Mouse (Mus musculus) erythroid progenitor cell, adult 5-6 weeks (primary cell): ENCODE data around the gene Olfr1348. TPM values are rescaled to one million over a fixed set of nuclear protein-coding genes. Genes with fewer than 3 reads are reported as not detected.
"Not testable (repeated sequence)": the region's sequence is repeated elsewhere in the genome, so short reads cannot be mapped to it uniquely, and the experiment has no call there.

Experiments used
- ATAC-seq: replicated peaks from 2 replicates; pipeline ENCODE4 v1.8.0; 2016; ENCODE audit warnings: moderate number of reproducible peaks, mild to moderate bottlenecking, moderate TSS enrichment, inconsistent platforms; ENCODE audit not compliant: poor library complexity, low FRiP score, severe bottlenecking
- total RNA-seq, 2 experiments: library from RNA; stranded (forward) in 1 of 2; stranded (reverse) in 1 of 2; fragments of 150-400 nt in 1 of 2; fragments of 186-747, 209-891 nt in 1 of 2; gene quantifications; 2 replicates each; pipeline versions ENCODE4 v1.2.3 to v1.2.4; 2015 to 2017; ENCODE audit warnings: low replicate concordance in 2 of 2

The Olfr1348 gene
- total RNA-seq (2015; ENCODE audit: low replicate concordance) (not detected in 2 replicates), total RNA-seq (2017; ENCODE audit: low replicate concordance) (not detected in 2 replicates)

GRCm38 (mm10) chr7:6508648-6509047 lies at the start of gene Olfr1348:
Olfr1348 (minus strand) TSS chr7:6508748.
- ATAC-seq, result no peak

- ATAC-seq, result no peak
These were observed 17.6 kb upstream of the Olfr1348 start for GRCm38 (mm10) chr7:6526141-6526540.

- ATAC-seq, result no peak
These were observed 16.5 kb upstream of the Olfr1348 start for GRCm38 (mm10) chr7:6525001-6525400.

- no peak for ATAC-seq
These were observed 14.3 kb upstream of the Olfr1348 start, which contains the start of gene Olfr1349 for GRCm38 (mm10) chr7:6522850-6523249. Olfr1349 (minus strand) TSS chr7:6522950.

GRCm38 (mm10) chr7:6521666-6522065 lies 13.1 kb upstream of the Olfr1348 start:
- ATAC-seq, result no peak

GRCm38 (mm10) chr7:6499655-6500054 lies 8.9 kb downstream of the Olfr1348 start, which contains the start of gene Olfr1347:
Olfr1347 (minus strand) TSS chr7:6499755.
- ATAC-seq, result no peak

- no peak for ATAC-seq
These were observed 21.7 kb downstream of the Olfr1348 start, which contains the start of gene Olfr5 for GRCm38 (mm10) chr7:6486841-6487240. Olfr5 (minus strand) TSS chr7:6486941.

GRCm38 (mm10) chr7:6477633-6478032 lies 30.9 kb downstream of the Olfr1348 start:
- not testable (repeated sequence) for ATAC-seq

GRCm38 (mm10) chr7:6466951-6467350 lies 41.6 kb downstream of the Olfr1348 start, which contains the start of gene Olfr1346:
Olfr1346 (plus strand) TSS chr7:6467101.
- no peak for ATAC-seq

- no peak for ATAC-seq
These were observed 52.1 kb downstream of the Olfr1348 start for GRCm38 (mm10) chr7:6456399-6456798.

GRCm38 (mm10) chr7:6455868-6456267 lies 52.7 kb downstream of the Olfr1348 start, which contains the start of gene Olfr1336:
Olfr1336 (plus strand) TSS chr7:6456168.
- ATAC-seq, result no peak

Other genes starting within 250 kb of the Olfr1348 start
- not detected in 2 replicates for gene Zfp667, start 222.2 kb downstream of the Olfr1348 start, total RNA-seq (2015; ENCODE audit: low replicate concordance)
- gene Zfp667, start 222.2 kb downstream of the Olfr1348 start, total RNA-seq (2017; ENCODE audit: low replicate concordance), result not detected in 2 replicates
- not detected in 2 replicates for gene Zfp583, start 177.5 kb downstream of the Olfr1348 start, total RNA-seq (2015; ENCODE audit: low replicate concordance)
- 1.2 TPM in 1 of 2 replicates, not detected in the other for gene Zfp583, start 177.5 kb downstream of the Olfr1348 start, total RNA-seq (2017; ENCODE audit: low replicate concordance)
- not detected in 2 replicates for gene Gm3854, start 165.0 kb downstream of the Olfr1348 start, total RNA-seq (2015; ENCODE audit: low replicate concordance)
- gene Gm3854, start 165.0 kb downstream of the Olfr1348 start, total RNA-seq (2017; ENCODE audit: low replicate concordance), result not detected in 2 replicates
- 1.7 TPM in 1 of 2 replicates, not detected in the other for gene Zfp78, start 145.5 kb downstream of the Olfr1348 start, total RNA-seq (2015; ENCODE audit: low replicate concordance)
- 1.2 TPM in 1 of 2 replicates, not detected in the other for gene Zfp78, start 145.5 kb downstream of the Olfr1348 start, total RNA-seq (2017; ENCODE audit: low replicate concordance)
- not detected in 2 replicates for gene Zfp28, start 125.5 kb downstream of the Olfr1348 start, total RNA-seq (2015; ENCODE audit: low replicate concordance)
- 0.51 TPM in 1 of 2 replicates, not detected in the other for gene Zfp28, start 125.5 kb downstream of the Olfr1348 start, total RNA-seq (2017; ENCODE audit: low replicate concordance)
- not detected in 2 replicates for gene Smim17, start 110.0 kb downstream of the Olfr1348 start, total RNA-seq (2015; ENCODE audit: low replicate concordance)
- not detected in 2 replicates for gene Smim17, start 110.0 kb downstream of the Olfr1348 start, total RNA-seq (2017; ENCODE audit: low replicate concordance)
- not detected in 2 replicates for gene Gm20715, start 98.5 kb downstream of the Olfr1348 start, total RNA-seq (2015; ENCODE audit: low replicate concordance)
- not detected in 2 replicates for gene Gm20715, start 98.5 kb downstream of the Olfr1348 start, total RNA-seq (2017; ENCODE audit: low replicate concordance)
- not detected in 2 replicates for gene Olfr1344, start 70.1 kb downstream of the Olfr1348 start, total RNA-seq (2015; ENCODE audit: low replicate concordance)
- gene Olfr1344, start 70.1 kb downstream of the Olfr1348 start, total RNA-seq (2017; ENCODE audit: low replicate concordance), result not detected in 2 replicates
- gene Olfr1336, start 52.6 kb downstream of the Olfr1348 start, total RNA-seq (2015; ENCODE audit: low replicate concordance), result not detected in 2 replicates
- gene Olfr1336, start 52.6 kb downstream of the Olfr1348 start, total RNA-seq (2017; ENCODE audit: low replicate concordance), result not detected in 2 replicates
- gene Olfr1346, start 41.6 kb downstream of the Olfr1348 start, total RNA-seq (2015; ENCODE audit: low replicate concordance), result not detected in 2 replicates
- gene Olfr1346, start 41.6 kb downstream of the Olfr1348 start, total RNA-seq (2017; ENCODE audit: low replicate concordance), result not detected in 2 replicates
- not detected in 2 replicates for gene Olfr5, start 21.8 kb downstream of the Olfr1348 start, total RNA-seq (2015; ENCODE audit: low replicate concordance)
- gene Olfr5, start 21.8 kb downstream of the Olfr1348 start, total RNA-seq (2017; ENCODE audit: low replicate concordance), result not detected in 2 replicates
- not detected in 2 replicates for gene Olfr1347, start 9.0 kb downstream of the Olfr1348 start, total RNA-seq (2015; ENCODE audit: low replicate concordance)
- not detected in 2 replicates for gene Olfr1347, start 9.0 kb downstream of the Olfr1348 start, total RNA-seq (2017; ENCODE audit: low replicate concordance)
- gene Olfr1349, start 14.2 kb upstream of the Olfr1348 start, total RNA-seq (2015; ENCODE audit: low replicate concordance), result not detected in 2 replicates
- not detected in 2 replicates for gene Olfr1349, start 14.2 kb upstream of the Olfr1348 start, total RNA-seq (2017; ENCODE audit: low replicate concordance)
- not detected in 2 replicates for gene Olfr1350, start 56.1 kb upstream of the Olfr1348 start, total RNA-seq (2015; ENCODE audit: low replicate concordance)
- not detected in 2 replicates for gene Olfr1350, start 56.1 kb upstream of the Olfr1348 start, total RNA-seq (2017; ENCODE audit: low replicate concordance)
- gene Zim1, start 187.7 kb upstream of the Olfr1348 start, total RNA-seq (2015; ENCODE audit: low replicate concordance), result not detected in 2 replicates
- gene Zim1, start 187.7 kb upstream of the Olfr1348 start, total RNA-seq (2017; ENCODE audit: low replicate concordance), result not detected in 2 replicates
- gene Peg3, start 221.7 kb upstream of the Olfr1348 start, total RNA-seq (2015; ENCODE audit: low replicate concordance), result 0.36 TPM in 1 of 2 replicates, not detected in the other
- not detected in 2 replicates for gene Peg3, start 221.7 kb upstream of the Olfr1348 start, total RNA-seq (2017; ENCODE audit: low replicate concordance)
- not detected in 2 replicates for gene Usp29, start 221.8 kb upstream of the Olfr1348 start, total RNA-seq (2015; ENCODE audit: low replicate concordance)
- gene Usp29, start 221.8 kb upstream of the Olfr1348 start, total RNA-seq (2017; ENCODE audit: low replicate concordance), result not detected in 2 replicates